In genomic region chr15:101970536-101970935, GRCm38 (mm10) we compare ENCODE assay signal across 9 mouse cellular contexts. TPM values are rescaled to one million over a fixed set of nuclear protein-coding genes. Genes with fewer than 3 reads are reported as not detected.
DNase-seq lines count a peak whose midpoint lies in the region; ATAC-seq and TF ChIP-seq lines count a peak whose summit lies in the region.
"Had no signal": no experiment of that assay in that cellular context is flagged by ENCODE, and none has a peak within 500 bp of the region (broad histone marks: within the 10 kb centered on the region; RNA-seq: fewer than 3 reads in every experiment).

No protein-coding gene starts in this region.

- H3K4me3 ChIP-seq in heart, embryonic 12.5 days, result no peak overlapping the region
- H3K4me3 ChIP-seq in lung, embryonic 14.5 days (ENCODE audit: low read depth, low read length), result no peak overlapping the region
- H3K4me3 ChIP-seq: neural tube, embryonic 12.5 days had no signal

- ATAC-seq in heart, embryonic 12.5 days (ENCODE audit: insufficient number of reproducible peaks, low FRiP score), result no peak
- ATAC-seq in lung, embryonic 14.5 days (ENCODE audit: insufficient read depth), result peak; percentile 26; the same call in 1 of the 2 replicates
- no peak for ATAC-seq in CD4-positive, CD25-positive, alpha-beta regulatory T cell, adult 4 months

- no peaks in the 10 kb centered on the region for H3K36me3 ChIP-seq in heart, embryonic 12.5 days
- no peaks in the 10 kb centered on the region for H3K36me3 ChIP-seq in lung, embryonic 14.5 days (ENCODE audit: insufficient read depth)
- H3K36me3 ChIP-seq: neural tube, embryonic 12.5 days had no signal

- H3K9ac ChIP-seq in heart, embryonic 12.5 days, result no peak overlapping the region
- H3K9ac ChIP-seq in lung, embryonic 14.5 days, result no peak overlapping the region; the same call in 1 of the 2 replicates
- H3K9ac ChIP-seq: neural tube, embryonic 12.5 days had no signal

- 1% methylated on average over 3 of the region's 6 CpGs for WGBS in heart, embryonic 12.5 days
- 6% methylated on average over 3 of the region's 6 CpGs for WGBS in lung, embryonic 14.5 days

- intact Hi-C loops in heart, postnatal 14 days (cut with DNase I), result loop anchor here (5.0 kb wide), 2 partner anchors 68 to 433 kb away; no protein-coding TSS in a partner anchor

- TF ChIP-seq CTCF in lung, embryonic 14.5 days (IDR thresholded peaks at IDR 0.05; ENCODE audit: low read depth), result peak; percentile 87

- peak; percentile 56 to 75 for DNase-seq in heart, postnatal 14 days
- DNase-seq in thymus, postnatal 4 days, result peak; percentile 48
- DNase-seq in thymus, adult 18-20 months, result no peak
- DNase-seq in embryo, embryonic 11 days, result peak; percentile 82
- peak; percentile 85 for DNase-seq in lung, embryonic 14.5 days
- no peak for DNase-seq in B cell, adult 2 months

- H3K4me2 ChIP-seq in heart, embryonic 12.5 days, result no peak overlapping the region
- no peak overlapping the region for H3K4me2 ChIP-seq in lung, embryonic 14.5 days
- H3K4me2 ChIP-seq: neural tube, embryonic 12.5 days had no signal

- H3K9me3 ChIP-seq in heart, embryonic 12.5 days (replicated peaks), result no peaks in the 10 kb centered on the region
- no peaks in the 10 kb centered on the region for H3K9me3 ChIP-seq in lung, embryonic 14.5 days (ENCODE audit: low read depth, low read length)
- H3K9me3 ChIP-seq: neural tube, embryonic 12.5 days had no signal

- H3K4me1 ChIP-seq in heart, embryonic 12.5 days (replicated peaks), result 0 out of 2 replicates have a peak, but pooled peaks cover 4% of the 10 kb centered on the region
- H3K4me1 ChIP-seq in lung, embryonic 14.5 days (ENCODE audit: insufficient read depth), result no peaks in the 10 kb centered on the region

- H3K27me3 ChIP-seq in heart, embryonic 12.5 days (replicated peaks), result peaks cover 19% of the 10 kb centered on the region
- H3K27me3 ChIP-seq in lung, embryonic 14.5 days (ENCODE audit: insufficient read depth, low read length), result no peaks in the 10 kb centered on the region

- H3K27ac ChIP-seq in heart, embryonic 12.5 days (ENCODE audit: poor library complexity, severe bottlenecking), result no peak overlapping the region
- H3K27ac ChIP-seq in lung, embryonic 14.5 days (ENCODE audit: low read depth), result no peak overlapping the region
- H3K27ac ChIP-seq: neural tube, embryonic 12.5 days had no signal

RNA-seq across cellular contexts. Expression of gene Krt78, which starts 16.4 kb away (rescaled TPM):
- not detected for total RNA-seq in heart, postnatal 14 days (2021)
- not detected in 2 replicates for polyA plus RNA-seq in heart, embryonic 12.5 days (2016; fragmentation: Nextera tagmentation; extraction: Ambion mirVana)
- 0.05 TPM in 2 replicates for polyA plus RNA-seq in lung, embryonic 14.5 days (2014; fragmentation: Nextera tagmentation; extraction: Ambion mirVana)
- polyA plus RNA-seq in CD4-positive, CD25-positive, alpha-beta regulatory T cell, adult 4 months (2017; shearing (Covaris generic)), result not detected
- polyA plus RNA-seq: neural tube, embryonic 12.5 days had no signal

RNA-seq across cellular contexts. Expression of gene Krt79, which starts 30.4 kb away (rescaled TPM):
- total RNA-seq in heart, postnatal 14 days (2021), result under 1 TPM; 0.26 to 0.34 TPM
- polyA plus RNA-seq in heart, embryonic 12.5 days (2016; fragmentation: Nextera tagmentation; extraction: Ambion mirVana), result 1.2 and 1.6 TPM in 2 replicates
- 0.20 and 0.22 TPM in 2 replicates for polyA plus RNA-seq in lung, embryonic 14.5 days (2014; fragmentation: Nextera tagmentation; extraction: Ambion mirVana)
- polyA plus RNA-seq in CD4-positive, CD25-positive, alpha-beta regulatory T cell, adult 4 months (2017; shearing (Covaris generic)), result not detected

RNA-seq across cellular contexts. Expression of gene Krt8, which starts 33.7 kb away (rescaled TPM):
- 1 to 10 TPM; 4.2 to 7.0 TPM for total RNA-seq in heart, postnatal 14 days (2021)
- 20.1 and 27.2 TPM in 2 replicates for polyA plus RNA-seq in heart, embryonic 12.5 days (2016; fragmentation: Nextera tagmentation; extraction: Ambion mirVana)
- polyA plus RNA-seq in lung, embryonic 14.5 days (2014; fragmentation: Nextera tagmentation; extraction: Ambion mirVana), result 183 and 192 TPM in 2 replicates
- polyA plus RNA-seq in CD4-positive, CD25-positive, alpha-beta regulatory T cell, adult 4 months (2017; shearing (Covaris generic)), result under 1 TPM in 1 of 2 experiments, not detected in 1; 0.30 TPM

RNA-seq across cellular contexts. Expression of gene Krt4, which starts 46.0 kb away (rescaled TPM):
- not detected for total RNA-seq in heart, postnatal 14 days (2021)
- polyA plus RNA-seq in heart, embryonic 12.5 days (2016; fragmentation: Nextera tagmentation; extraction: Ambion mirVana), result not detected in 2 replicates
- polyA plus RNA-seq in lung, embryonic 14.5 days (2014; fragmentation: Nextera tagmentation; extraction: Ambion mirVana), result 0.97 and 1.3 TPM in 2 replicates
- polyA plus RNA-seq in CD4-positive, CD25-positive, alpha-beta regulatory T cell, adult 4 months (2017; shearing (Covaris generic)), result not detected
- polyA plus RNA-seq: neural tube, embryonic 12.5 days had no signal

RNA-seq across cellular contexts. Expression of gene Krt18, which starts 57.4 kb away (rescaled TPM):
- total RNA-seq in heart, postnatal 14 days (2021), result 10 to 100 TPM in 1 of 2 experiments, 1 to 10 TPM in 1; 4.9 to 10.4 TPM
- polyA plus RNA-seq in heart, embryonic 12.5 days (2016; fragmentation: Nextera tagmentation; extraction: Ambion mirVana), result 30.8 and 38.0 TPM in 2 replicates
- polyA plus RNA-seq in lung, embryonic 14.5 days (2014; fragmentation: Nextera tagmentation; extraction: Ambion mirVana), result 148 TPM in 2 replicates
- polyA plus RNA-seq in CD4-positive, CD25-positive, alpha-beta regulatory T cell, adult 4 months (2017; shearing (Covaris generic)), result under 1 TPM; 0.44 to 0.97 TPM

Comparison
In these comparisons a context has a peak if more than half of its experiments do, and no peak if none do; other contexts are left out.
1. DNase-seq: peak in heart, postnatal 14 days (2 of 2), thymus, postnatal 4 days (single experiment), embryo, embryonic 11 days (single experiment) and lung, embryonic 14.5 days (single experiment); none in thymus, adult 18-20 months (0 of 2) and B cell, adult 2 months (0 of 2).
2. RNA of gene Krt8, which starts 33.7 kb away (polyA plus RNA-seq): 183 to 192 TPM in lung, embryonic 14.5 days and 20.1 to 27.2 TPM in heart, embryonic 12.5 days; 0.30 TPM in CD4-positive, CD25-positive, alpha-beta regulatory T cell, adult 4 months; every median in the first group is over 10 times any median in the second.